Mouse (Mus musculus) erythroblast, adult 5-6 weeks (primary cell): Measurements from ENCODE around the gene Snrk. TPM values are rescaled to one million over a fixed set of nuclear protein-coding genes. Genes with fewer than 3 reads are reported as not detected.
A peak's percentile ranks its signal among the peaks of the same experiment; 100 is the strongest.

Source experiments
- ATAC-seq: replicated peaks from 2 replicates; pipeline ENCODE4 v1.8.0; 2016; ENCODE audit warnings: moderate number of reproducible peaks, mild to moderate bottlenecking, moderate TSS enrichment, inconsistent platforms; ENCODE audit not compliant: poor library complexity, low FRiP score, severe bottlenecking
- total RNA-seq, 2 experiments: library from RNA; stranded (forward) in 1 of 2; stranded (reverse) in 1 of 2; fragments of 150-400 nt in 1 of 2; fragments of 200-764, 138-1000 nt in 1 of 2; gene quantifications; 2 replicates each; pipeline versions ENCODE4 v1.2.3 to v1.2.4; 2015 to 2017; ENCODE audit warnings: low replicate concordance in 2 of 2

Snrk gene
- total RNA-seq (2015; ENCODE audit: low replicate concordance): 4.2 and 10.0 TPM in 2 replicates
- 10.0 and 28.9 TPM in 2 replicates for total RNA-seq (2017; ENCODE audit: low replicate concordance)

DNA sequence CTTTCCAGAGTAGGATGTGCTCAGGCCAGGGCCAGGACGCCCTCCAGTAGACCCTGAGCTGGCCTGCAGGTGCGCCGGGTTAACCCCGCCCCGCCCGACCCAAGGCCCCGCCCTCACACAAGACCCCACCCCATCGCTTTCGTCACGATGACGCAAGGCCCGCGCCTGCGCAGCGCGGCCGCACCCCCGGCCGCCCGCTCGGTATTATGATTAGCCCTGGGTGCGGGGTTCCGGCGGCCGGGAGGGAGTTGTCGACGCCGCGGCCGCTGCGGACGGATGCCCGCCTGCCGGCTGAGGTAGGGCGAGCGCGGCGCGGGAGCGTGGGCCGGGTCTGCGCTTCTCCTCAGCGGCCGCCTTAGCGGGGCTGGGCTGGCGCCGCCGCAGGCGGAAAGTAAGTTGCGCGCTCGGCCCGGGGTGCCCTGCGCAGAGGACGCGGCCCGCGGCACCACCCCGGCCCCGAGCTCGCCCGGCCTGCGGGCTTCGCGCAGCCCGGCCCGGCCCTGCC is at the start of gene Snrk:
Snrk (plus strand) TSS at position 155 of the 505 bp plus-strand sequence.
- peak; percentile 84 for ATAC-seq

DNA sequence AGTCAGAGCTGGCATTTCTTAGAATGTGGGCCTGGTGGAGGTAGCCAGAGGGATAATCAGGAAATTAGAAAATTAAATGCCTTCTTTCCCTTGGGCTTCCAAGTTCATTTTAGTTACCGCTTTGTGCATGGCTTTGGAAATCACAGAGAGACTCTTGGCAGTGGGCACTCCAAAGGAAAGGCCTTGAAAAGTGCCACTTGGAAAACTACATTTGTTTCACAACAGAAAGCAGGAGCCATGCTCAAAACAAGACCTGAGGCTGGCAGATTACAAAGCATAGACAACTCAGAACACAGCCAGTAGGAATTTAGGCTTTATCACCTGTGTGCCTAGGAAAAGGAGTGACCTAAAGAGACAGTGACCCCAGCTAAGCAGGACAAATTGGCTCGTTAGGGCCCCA is 49.4 kb upstream of the Snrk start:
- ATAC-seq: no peak

DNA sequence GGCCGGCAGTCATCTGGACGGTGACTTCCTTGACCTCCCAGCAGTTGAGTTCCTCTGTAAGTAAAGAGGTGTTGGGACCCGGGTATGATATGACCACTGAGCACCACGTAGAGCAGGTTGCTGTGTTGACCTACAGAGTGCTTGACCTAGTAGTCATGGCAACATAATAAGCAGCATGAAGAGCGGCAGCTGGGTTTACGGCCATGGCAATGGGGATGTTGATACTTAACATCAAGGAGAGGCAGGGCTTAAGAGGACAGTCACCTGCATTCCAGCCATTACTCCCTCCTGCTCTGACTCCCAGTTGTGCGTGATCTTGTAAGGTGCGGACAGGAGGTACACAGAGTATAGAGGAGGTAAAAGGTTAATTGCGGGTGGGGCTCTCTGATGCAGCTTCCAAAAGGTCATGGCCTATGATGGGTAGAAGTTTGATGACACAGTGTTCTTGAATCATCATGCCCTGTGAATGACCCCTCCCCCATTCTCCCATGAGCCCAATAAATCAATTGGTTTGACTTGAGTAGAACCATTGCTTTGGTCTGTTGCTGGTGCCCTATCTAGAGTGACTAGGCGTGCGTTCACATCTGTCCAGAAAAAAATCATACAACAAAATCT is 47.4 kb upstream of the Snrk start:
- ATAC-seq: no peak

DNA sequence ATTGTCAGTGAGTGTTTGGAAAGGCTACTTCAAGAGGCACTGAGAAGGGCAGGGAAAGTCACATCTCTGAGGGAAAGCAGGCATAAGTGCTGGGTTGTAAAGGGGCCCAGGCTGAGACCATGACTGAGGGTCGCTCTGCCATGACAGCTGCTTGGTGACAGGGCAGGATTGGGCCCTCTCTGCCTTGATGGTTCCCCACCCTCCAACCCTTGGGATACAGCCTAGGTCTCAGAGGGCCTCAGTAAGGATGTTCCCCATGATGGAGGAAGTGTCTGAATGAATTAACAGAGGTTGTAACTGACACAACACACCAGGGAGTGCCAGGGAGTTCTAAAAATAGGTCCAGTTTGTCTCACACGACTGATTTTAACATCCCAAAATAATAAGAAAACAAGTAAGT is 43.1 kb upstream of the Snrk start:
- no peak for ATAC-seq

DNA sequence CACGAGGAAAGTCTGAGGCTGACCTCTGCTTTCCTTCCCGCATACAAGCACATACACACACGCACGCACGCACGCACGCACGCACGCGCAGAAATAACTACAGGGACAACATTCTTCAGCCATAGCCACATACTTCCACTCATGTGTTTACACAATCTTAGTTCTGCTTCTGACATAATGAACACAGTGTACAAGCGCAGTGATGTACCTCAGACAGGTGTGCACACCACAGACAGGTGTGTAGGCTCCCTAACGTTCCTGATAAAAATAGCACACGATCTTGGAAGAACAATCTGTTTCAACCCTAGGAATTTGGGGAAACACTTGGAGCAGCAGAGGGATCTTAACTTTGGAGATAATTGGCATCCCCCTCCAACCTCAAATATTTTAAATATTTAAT is 42.5 kb upstream of the Snrk start:
- ATAC-seq: no peak

DNA sequence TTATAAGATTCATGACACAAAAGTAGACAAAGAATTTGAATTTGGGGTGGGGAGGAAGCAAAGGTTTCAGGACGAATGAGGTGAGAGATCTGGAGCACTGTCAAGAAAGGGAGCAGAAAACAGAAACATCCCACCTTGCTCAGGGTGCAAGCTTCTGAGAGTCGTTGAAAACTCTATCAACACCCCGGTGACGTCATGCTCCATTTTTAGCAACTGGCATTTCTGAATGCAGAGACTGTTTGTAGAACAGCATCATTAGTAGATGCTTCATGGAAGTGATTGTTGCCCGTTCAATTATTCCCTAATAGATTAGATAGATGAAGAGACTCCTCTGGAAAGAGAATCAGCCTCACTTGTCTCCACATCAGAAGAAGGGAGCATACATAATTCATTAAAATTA is 38.6 kb upstream of the Snrk start:
- ATAC-seq: no peak

DNA sequence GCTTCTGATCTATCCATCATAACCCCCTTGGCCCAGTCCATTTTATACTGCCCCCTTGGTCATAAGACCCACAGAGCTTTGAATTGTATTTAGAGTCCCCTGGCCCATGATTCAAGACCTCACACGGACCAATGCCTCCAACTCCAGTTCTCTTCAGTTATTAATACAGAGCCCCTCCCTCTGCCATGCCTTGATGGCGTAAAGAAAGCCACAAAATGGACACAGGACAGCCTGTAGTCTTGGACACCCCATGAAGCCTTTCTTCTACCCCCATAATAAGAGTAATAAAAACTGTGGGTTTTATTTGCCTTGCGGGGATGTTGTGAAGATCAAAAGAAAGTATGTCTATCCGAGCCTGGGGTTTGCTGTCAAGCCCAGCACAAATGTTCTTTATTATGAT is 33.4 kb upstream of the Snrk start:
- no peak for ATAC-seq

DNA sequence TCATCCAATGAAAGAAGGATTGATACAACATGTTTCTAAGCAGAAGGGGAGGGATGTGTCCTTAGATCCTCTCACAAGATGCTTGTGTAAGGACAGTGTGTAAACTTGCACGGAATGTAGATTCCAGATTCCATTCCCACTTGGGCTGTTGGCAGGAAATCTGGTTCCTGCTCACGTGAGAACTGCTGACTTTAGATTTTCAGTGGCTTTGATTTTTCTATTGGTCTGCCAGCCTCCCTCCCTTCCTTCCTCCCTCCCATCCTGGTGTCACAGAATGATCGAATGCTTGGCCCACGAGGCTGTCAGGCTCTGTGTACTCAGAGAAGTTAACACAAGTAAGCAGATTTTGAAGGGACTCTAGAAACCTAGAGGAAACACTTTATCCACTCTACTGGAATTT is 32.9 kb upstream of the Snrk start:
- ATAC-seq: no peak

DNA sequence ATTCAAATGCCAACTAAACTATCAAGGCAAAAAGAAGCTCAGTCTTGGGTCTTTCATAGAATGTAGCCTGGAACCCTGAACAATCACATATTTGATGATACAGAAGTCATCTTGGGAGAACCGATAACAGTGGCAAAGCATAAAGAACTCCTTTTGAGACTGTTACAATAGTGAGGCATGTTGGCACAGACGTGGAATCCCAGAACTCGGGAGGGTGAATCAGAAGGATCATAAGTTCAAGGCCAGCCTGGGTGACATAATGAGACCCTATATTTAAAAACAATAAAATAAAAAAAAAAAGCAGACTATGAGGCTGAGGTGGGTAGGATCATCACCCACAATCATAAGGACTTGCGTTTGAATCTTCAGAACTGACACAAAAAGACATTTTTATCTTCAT is 32.4 kb upstream of the Snrk start:
- no peak for ATAC-seq

DNA sequence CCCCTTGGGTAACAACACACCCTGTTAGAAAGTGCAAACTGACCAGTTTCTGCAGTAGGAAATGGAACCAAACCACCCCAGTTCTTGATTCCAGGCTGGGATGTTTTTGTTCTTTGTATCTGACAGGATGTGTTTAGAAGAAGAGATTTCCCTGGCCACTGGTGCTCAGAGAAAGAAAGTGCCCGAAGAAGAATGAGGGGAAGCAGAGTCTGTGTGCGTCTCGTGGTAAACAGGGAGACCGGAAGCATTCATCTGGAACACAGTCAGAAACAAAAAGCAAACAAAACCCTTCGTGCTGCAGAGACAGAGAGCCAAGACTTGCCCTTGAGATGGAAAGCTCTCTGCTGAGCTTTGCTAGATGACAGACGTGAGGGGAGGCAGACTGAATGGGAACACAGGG is 32.0 kb upstream of the Snrk start:
- no peak for ATAC-seq

DNA sequence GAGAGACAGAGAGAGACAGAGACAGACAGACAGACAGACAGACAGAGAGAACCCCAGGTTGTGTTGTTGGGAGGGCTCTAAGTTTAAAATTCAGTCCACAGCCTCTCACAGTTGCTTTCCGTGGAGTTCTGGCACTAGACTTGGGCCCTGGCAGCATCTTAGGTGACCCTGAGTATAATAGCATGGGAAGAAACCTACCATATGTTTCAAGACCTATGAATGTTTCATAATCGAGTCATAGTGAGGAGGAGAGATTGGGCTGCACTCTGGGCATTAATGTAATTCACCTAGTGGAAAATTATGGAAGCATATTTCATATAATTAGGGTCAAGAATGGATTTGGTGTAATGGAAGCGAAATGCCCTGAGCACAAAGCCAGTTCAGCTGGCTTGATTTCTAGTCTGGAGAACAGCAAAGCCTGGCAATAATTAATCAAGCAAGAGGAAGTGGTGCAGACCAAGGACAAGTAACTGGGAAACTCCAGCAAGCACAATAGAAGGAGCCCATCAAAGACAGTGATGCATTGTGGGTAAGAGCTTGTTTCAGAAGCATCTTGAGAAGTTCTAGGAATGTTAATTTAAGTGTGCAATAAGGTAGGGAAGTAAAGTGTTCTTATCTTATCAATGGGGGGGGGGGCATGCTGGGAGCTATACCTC is 31.4 kb upstream of the Snrk start:
- ATAC-seq: no peak

DNA sequence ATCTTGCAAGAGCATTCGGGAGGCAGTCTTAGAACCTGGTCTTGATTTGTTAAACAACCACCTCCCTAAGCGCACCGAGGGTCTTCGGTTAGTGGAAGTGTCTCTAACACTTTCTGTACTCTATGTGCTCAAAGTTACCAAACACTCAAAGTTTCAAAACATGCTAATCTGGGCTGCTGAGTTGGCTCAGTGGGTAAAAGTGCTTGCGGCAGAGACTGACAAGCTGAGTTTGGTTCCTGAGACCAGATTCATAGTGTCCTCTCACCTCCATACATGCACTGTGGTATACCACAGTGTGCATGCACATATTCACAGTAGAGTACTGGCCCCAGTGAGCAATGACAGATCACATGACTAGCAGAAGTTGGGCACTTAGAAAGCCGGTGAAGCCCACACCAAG is 30.0 kb upstream of the Snrk start:
- no peak for ATAC-seq

DNA sequence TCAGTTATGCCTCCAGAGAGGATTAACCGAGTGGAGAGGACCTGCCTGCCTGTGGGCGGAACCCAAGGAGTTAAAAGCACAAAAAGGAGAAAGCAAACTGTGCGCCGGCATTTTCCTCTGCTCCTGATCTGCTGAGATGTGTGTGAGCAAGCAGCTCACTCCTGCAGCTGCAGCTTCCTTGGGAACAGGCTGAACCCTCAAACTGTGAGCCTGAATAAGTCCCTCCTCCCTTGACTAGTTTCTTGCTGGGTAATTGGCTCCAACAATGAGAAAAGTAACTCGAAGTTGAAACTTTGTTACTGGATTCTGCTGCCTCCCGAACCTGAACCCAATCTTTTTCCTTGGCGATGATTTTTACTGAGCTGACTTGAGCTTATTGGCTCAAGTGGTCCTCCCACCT is 25.9 kb upstream of the Snrk start:
- ATAC-seq: no peak

DNA sequence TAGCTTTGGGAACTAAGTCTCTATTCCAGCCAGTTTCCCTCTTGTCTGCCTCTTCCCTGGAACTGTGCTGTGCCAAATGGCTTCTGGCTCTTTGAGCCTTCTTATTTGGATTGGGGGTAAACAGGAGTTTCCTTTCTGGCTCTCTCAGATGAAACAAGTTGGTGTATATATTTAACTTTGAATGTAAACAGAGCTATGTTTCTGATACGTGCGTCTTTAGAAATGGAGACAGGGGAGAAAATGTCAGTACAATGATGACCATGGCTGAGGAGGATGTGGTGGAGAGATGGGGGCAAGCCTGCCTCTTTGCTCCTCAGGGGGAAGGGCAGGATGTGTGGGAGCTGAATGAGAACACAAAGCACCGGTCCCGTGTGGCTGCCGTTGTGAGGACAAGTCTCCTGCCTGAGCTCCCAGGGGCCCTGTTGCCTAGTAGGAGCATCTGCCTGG is 25.3 kb upstream of the Snrk start:
- no peak for ATAC-seq

DNA sequence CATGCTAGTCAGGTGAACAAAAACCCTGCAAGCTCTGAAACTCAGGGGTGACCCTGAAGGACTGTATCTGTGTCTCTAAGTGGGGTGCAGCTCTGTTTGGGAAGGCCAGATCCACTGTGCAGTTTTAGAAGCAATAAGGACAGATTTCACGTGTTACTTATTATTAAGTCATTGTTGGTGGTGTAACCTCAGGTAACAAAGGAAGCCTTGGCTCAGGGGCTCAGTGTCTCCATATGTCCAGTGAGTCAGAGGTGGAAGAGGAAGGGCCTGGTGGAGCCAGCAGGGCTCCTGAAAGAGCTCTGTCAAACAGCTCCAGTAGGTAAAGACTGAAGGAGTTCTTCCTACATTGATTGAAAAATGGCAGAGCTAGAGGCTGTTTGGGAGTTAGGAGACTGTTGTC is 22.9 kb upstream of the Snrk start:
- no peak for ATAC-seq

DNA sequence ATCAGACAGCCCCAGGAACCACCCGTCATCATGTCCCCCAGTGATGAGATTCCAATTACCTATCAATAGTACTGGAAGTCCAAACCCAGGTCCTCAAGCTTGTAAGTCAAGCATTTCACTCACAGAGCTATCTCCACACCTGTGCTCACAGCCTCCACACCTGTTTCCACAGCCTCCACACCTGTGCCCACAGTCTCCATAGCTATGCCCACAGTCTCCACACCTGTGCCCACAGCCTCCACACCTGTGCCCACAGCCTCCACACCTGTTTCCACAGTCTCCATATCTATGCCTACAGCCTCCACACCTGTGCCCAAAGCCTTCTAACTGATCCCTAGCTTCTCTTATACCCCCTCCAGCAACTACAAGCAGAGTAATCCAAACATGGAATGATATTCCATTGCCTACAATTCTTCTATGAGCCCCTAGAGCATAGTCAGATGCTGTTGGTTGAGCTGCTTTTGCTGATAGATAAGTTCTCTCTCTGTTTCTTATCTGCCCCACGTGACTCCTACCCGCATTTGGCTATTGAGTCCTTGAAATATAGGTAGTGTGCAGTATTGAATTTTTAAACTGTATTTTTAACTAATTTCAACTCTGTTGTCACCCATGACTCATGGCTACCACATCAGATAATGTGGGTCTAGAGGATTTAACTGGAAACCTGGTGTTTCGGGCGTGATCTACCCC is 20.1 kb upstream of the Snrk start:
- ATAC-seq: no peak

DNA sequence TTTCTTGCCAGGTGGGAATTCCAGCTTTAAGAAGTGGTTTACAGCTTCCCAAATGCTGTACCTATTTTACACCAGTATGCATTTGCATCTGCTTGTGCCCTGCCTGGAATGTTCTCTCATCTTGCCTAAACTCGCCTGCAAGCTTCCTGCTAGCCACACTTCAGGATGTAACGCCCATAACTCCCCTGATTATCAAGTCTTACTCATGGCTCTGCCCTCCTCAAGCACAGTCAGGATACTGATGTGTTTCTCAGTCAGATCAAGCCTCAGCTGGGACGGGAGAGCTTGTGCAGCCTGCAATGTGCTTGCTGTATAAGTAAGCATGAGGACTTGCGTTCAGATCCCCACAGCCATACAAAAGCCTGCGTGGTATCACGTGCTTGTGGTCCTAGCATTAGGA is 19.5 kb upstream of the Snrk start:
- ATAC-seq: no peak

DNA sequence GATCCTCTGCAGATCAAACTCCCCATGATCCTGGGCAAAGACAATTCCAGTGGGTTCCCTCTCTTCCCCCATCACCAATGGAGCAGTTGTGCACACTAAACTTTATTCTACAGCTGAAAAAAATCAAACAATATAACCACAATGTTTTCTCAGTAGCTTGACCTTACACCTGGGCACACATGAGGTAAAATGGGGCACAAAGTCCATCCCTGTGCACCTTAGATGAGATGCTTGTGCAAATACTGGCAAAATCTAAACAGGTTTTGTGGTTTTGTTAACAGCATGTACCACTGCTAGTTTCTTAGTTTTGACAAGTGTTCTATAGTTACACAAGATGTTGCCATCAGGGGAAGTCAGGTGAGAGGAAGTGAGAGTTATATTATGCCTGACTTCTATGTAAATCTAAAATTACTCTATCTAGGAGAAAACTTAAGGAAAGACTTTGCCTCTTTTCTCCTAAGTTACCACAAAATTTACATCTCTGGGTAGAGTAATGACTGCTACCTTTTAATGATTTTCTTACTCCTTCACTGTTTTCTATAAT is 16.4 kb upstream of the Snrk start:
- no peak for ATAC-seq

DNA sequence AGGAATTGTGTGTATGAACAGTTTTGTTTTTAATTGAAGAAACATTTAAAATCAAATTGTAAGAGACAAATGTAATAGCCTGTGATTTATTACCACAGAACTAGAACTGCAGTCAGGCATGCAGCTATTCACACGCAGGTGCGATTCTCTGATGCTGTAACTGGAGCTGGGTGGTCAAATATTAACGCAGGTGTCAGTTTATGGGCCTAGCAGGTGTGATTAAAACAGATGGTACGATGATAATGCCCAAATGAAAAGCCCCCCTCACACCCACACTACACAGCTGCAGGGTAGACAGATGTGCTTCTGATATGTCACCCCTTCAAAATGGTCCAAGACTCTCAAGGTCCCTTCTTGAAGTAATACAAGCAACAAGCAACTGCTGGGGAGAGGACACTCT is 15.9 kb upstream of the Snrk start:
- ATAC-seq: no peak

DNA sequence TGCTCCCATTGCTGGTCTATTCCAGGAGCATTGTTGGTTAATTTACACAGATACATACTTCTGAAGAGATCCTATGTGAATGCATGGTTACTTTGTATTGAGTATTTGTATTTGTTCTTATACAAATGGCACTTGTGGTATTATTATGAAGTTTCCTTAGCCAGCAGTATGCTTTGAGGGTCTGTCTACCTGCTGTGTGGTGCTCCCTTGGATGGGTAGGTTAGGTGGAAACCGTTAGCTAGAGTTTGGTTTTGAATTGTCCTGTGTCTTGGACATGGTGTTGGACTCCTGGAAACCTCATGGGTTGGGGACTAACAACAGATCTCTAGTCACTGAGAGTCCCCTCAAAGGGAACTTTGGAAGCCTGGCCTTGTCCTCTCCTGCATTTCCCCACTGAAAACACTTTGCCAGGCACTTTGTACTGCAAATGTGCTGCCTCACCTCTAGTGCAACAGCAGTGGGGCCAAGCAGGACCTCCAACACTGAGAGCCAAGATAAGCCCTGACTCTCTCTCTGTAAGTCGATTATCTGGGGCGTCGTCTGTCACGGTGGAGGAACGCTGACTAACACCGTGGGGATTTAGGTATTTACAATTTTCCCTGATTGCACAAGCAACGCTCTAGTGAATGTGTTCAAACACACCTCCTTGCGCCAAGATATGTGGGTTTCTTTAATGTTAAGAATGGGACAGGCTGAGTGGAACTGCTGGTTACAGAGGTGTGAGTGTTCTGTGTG is 13.3 kb upstream of the Snrk start:
- ATAC-seq: no peak
